Mouse (Mus musculus): Measurements from ENCODE around the gene Cyp2a22. TPM values are rescaled to one million over a fixed set of nuclear protein-coding genes. Genes with fewer than 3 reads are reported as not detected.
"Not testable (repeated sequence)": the region's sequence is repeated elsewhere in the genome, so short reads cannot be mapped to it uniquely, and the experiment has no call there.

The Cyp2a22 gene
- not detected in 2 replicates for polyA plus RNA-seq (2015; fragmentation: Nextera tagmentation; extraction: Ambion mirVana)

- 81% methylated on average over 4 of the region's 4 CpGs for WGBS
- no peak for ATAC-seq (ENCODE audit: insufficient number of reproducible peaks, insufficient read depth, low FRiP score, low TSS enrichment, low read depth)
- H3K36me3 ChIP-seq, result no peaks in the 10 kb centered on the region
- no peak within 1 kb of the TSS for H3K4me3 ChIP-seq
- no peaks in the 10 kb centered on the region; the same call in 1 of the 2 replicates for H3K9me3 ChIP-seq
- H3K9ac ChIP-seq, result no peak within 1 kb of the TSS
- no peak within 1 kb of the TSS for H3K27ac ChIP-seq
- H3K4me1 ChIP-seq, result no peaks in the 10 kb centered on the region
- H3K4me2 ChIP-seq, result no peak within 1 kb of the TSS
- H3K27me3 ChIP-seq, result no peaks in the 10 kb centered on the region
These were observed at the start of gene Cyp2a22 for GRCm38 (mm10) chr7:26939262-26939661. TSS of gene Cyp2a22 (minus strand) at chr7:26939384.

GRCm38 (mm10) chr7:26983151-26983550 lies 44.0 kb upstream of the Cyp2a22 start:
- H3K36me3 ChIP-seq; H3K27ac ChIP-seq; H3K9ac ChIP-seq; ATAC-seq (ENCODE audit: insufficient number of reproducible peaks, insufficient read depth, low FRiP score, low TSS enrichment, low read depth); H3K4me2 ChIP-seq; H3K27me3 ChIP-seq; H3K9me3 ChIP-seq; H3K4me3 ChIP-seq; H3K4me1 ChIP-seq: not testable (repeated sequence)
- WGBS, result 18% methylated on average over 1 of the region's 1 CpGs

- no peaks in the 10 kb centered on the region for H3K9me3 ChIP-seq
- H3K4me3 ChIP-seq, result no peak overlapping the region
- 14% methylated on average over 1 of the region's 1 CpGs for WGBS
- H3K27me3 ChIP-seq, result no peaks in the 10 kb centered on the region
- H3K36me3 ChIP-seq, result no peaks in the 10 kb centered on the region
- H3K9ac ChIP-seq, result no peak overlapping the region
- ATAC-seq (ENCODE audit: insufficient number of reproducible peaks, insufficient read depth, low FRiP score, low TSS enrichment, low read depth), result no peak
- no peaks in the 10 kb centered on the region for H3K4me1 ChIP-seq
- H3K4me2 ChIP-seq, result no peak overlapping the region
- no peak overlapping the region for H3K27ac ChIP-seq
These were observed 43.4 kb upstream of the Cyp2a22 start for GRCm38 (mm10) chr7:26982551-26982950.

GRCm38 (mm10) chr7:26981937-26982336 lies 42.8 kb upstream of the Cyp2a22 start:
- H3K4me2 ChIP-seq; H3K36me3 ChIP-seq; H3K9me3 ChIP-seq; ATAC-seq (ENCODE audit: insufficient number of reproducible peaks, insufficient read depth, low FRiP score, low TSS enrichment, low read depth); H3K4me1 ChIP-seq; H3K27me3 ChIP-seq; H3K4me3 ChIP-seq; H3K9ac ChIP-seq; H3K27ac ChIP-seq: not testable (repeated sequence)
- WGBS, result 78% methylated on average over 1 of the region's 1 CpGs

- H3K27ac ChIP-seq; H3K27me3 ChIP-seq; H3K9ac ChIP-seq; H3K4me2 ChIP-seq; H3K9me3 ChIP-seq; H3K4me3 ChIP-seq; H3K36me3 ChIP-seq; ATAC-seq (ENCODE audit: insufficient number of reproducible peaks, insufficient read depth, low FRiP score, low TSS enrichment, low read depth); H3K4me1 ChIP-seq: not testable (repeated sequence)
- 65% methylated on average over 2 of the region's 2 CpGs for WGBS
These were observed 42.3 kb upstream of the Cyp2a22 start for GRCm38 (mm10) chr7:26981464-26981863.

- H3K4me1 ChIP-seq; H3K36me3 ChIP-seq; H3K4me3 ChIP-seq; H3K9me3 ChIP-seq; ATAC-seq (ENCODE audit: insufficient number of reproducible peaks, insufficient read depth, low FRiP score, low TSS enrichment, low read depth); H3K9ac ChIP-seq; H3K4me2 ChIP-seq; H3K27me3 ChIP-seq; H3K27ac ChIP-seq: not testable (repeated sequence)
- WGBS, result 63% methylated on average over 1 of the region's 1 CpGs
These were observed 23.2 kb upstream of the Cyp2a22 start for GRCm38 (mm10) chr7:26962371-26962770.

- H3K36me3 ChIP-seq; H3K9ac ChIP-seq; H3K27ac ChIP-seq; ATAC-seq (ENCODE audit: insufficient number of reproducible peaks, insufficient read depth, low FRiP score, low TSS enrichment, low read depth); H3K4me2 ChIP-seq; H3K27me3 ChIP-seq; H3K9me3 ChIP-seq; H3K4me1 ChIP-seq; H3K4me3 ChIP-seq: not testable (repeated sequence)
- 91% methylated on average over 2 of the region's 2 CpGs for WGBS
These were observed 14.1 kb upstream of the Cyp2a22 start for GRCm38 (mm10) chr7:26953306-26953705.

- H3K4me2 ChIP-seq, H3K9ac ChIP-seq: not testable (repeated sequence)
These were observed 13.5 kb upstream of the Cyp2a22 start for GRCm38 (mm10) chr7:26952671-26953070.

GRCm38 (mm10) chr7:26941320-26941925 lies 2.2 kb upstream of the Cyp2a22 start:
- not testable (repeated sequence) for H3K4me1 ChIP-seq; H3K27ac ChIP-seq; H3K9ac ChIP-seq; H3K4me3 ChIP-seq; ATAC-seq (ENCODE audit: insufficient number of reproducible peaks, insufficient read depth, low FRiP score, low TSS enrichment, low read depth); H3K9me3 ChIP-seq; H3K27me3 ChIP-seq; H3K36me3 ChIP-seq; H3K4me2 ChIP-seq
- WGBS, result 39% methylated on average over 2 of the region's 2 CpGs

More at GRCm38 (mm10) chr7:26952671-26953070, 13.5 kb upstream of the Cyp2a22 start:
- not testable (repeated sequence) for H3K27ac ChIP-seq; H3K36me3 ChIP-seq; H3K4me1 ChIP-seq; H3K9me3 ChIP-seq; H3K4me3 ChIP-seq; ATAC-seq (ENCODE audit: insufficient number of reproducible peaks, insufficient read depth, low FRiP score, low TSS enrichment, low read depth); H3K27me3 ChIP-seq
- 86% methylated on average over 3 of the region's 3 CpGs for WGBS

- not testable (repeated sequence) for H3K27ac ChIP-seq; H3K9me3 ChIP-seq; ATAC-seq (ENCODE audit: insufficient number of reproducible peaks, insufficient read depth, low FRiP score, low TSS enrichment, low read depth); H3K27me3 ChIP-seq; H3K4me2 ChIP-seq; H3K36me3 ChIP-seq; H3K4me1 ChIP-seq; H3K4me3 ChIP-seq; H3K9ac ChIP-seq
- WGBS, result 65% methylated on average over 2 of the region's 2 CpGs
These were observed 22.1 kb downstream of the Cyp2a22 start for GRCm38 (mm10) chr7:26917114-26917513.
